Mouse (Mus musculus): ENCODE results near the gene Thg1l. TPM values are rescaled to one million over a fixed set of nuclear protein-coding genes. Genes with fewer than 3 reads are reported as not detected.

Thg1l gene
- polyA plus RNA-seq, 1 experiment, result 8.3 TPM

- no peak for DNase-seq
- no peak for TF ChIP-seq POLR2A (IDR thresholded peaks at IDR 0.05; ENCODE audit: borderline replicate concordance, extremely low read depth, low read depth, low read length)
- H3K4me3 ChIP-seq (replicated peaks; ENCODE audit: extremely low read depth, low read depth, low read length), result no peak overlapping the region
- H3K4me1 ChIP-seq (ENCODE audit: control insufficient read depth, insufficient read depth, low read length), result no peaks in the 10 kb centered on the region
- 88% methylated on average over 6 of the region's 6 CpGs for WGBS
Measured at GRCm38 (mm10) chr11:45918018-45918417, 37.3 kb downstream of the Thg1l start.

GRCm38 (mm10) chr11:45916196-45916595 is 39.1 kb downstream of the Thg1l start:
- TF ChIP-seq CTCF (IDR thresholded peaks at IDR 0.05; ENCODE audit: insufficient read depth, low read length) (no peak), POLR2A (IDR thresholded peaks at IDR 0.05; ENCODE audit: borderline replicate concordance, extremely low read depth, low read depth, low read length) (no peak)
- Histone ChIP-seq H3K4me1 (ENCODE audit: control insufficient read depth, insufficient read depth, low read length) (no peaks in the 10 kb centered on the region), H3K4me3 (replicated peaks; ENCODE audit: extremely low read depth, low read depth, low read length) (no peak overlapping the region)
- WGBS, result 80% methylated on average over 10 of the region's 10 CpGs
- no peak for DNase-seq

GRCm38 (mm10) chr11:45910701-45911100 is 44.6 kb downstream of the Thg1l start:
- Histone ChIP-seq H3K4me1 (ENCODE audit: control insufficient read depth, insufficient read depth, low read length) (no peaks in the 10 kb centered on the region), H3K4me3 (replicated peaks; ENCODE audit: extremely low read depth, low read depth, low read length) (no peak overlapping the region)
- no peak for DNase-seq
- 95% methylated on average over 5 of the region's 5 CpGs for WGBS
- TF ChIP-seq POLR2A (IDR thresholded peaks at IDR 0.05; ENCODE audit: borderline replicate concordance, extremely low read depth, low read depth, low read length), result no peak
- TF ChIP-seq CTCF (IDR thresholded peaks at IDR 0.05; ENCODE audit: insufficient read depth, low read length), result no peak

- no peak for TF ChIP-seq POLR2A (IDR thresholded peaks at IDR 0.05; ENCODE audit: borderline replicate concordance, extremely low read depth, low read depth, low read length)
- no peak for TF ChIP-seq CTCF (IDR thresholded peaks at IDR 0.05; ENCODE audit: insufficient read depth, low read length)
- 96% methylated on average over 7 of the region's 7 CpGs for WGBS
Measured at GRCm38 (mm10) chr11:45908894-45909293, 46.4 kb downstream of the Thg1l start.

GRCm38 (mm10) chr11:45908070-45908469 is 47.2 kb downstream of the Thg1l start:
- 86% methylated on average over 7 of the region's 7 CpGs for WGBS
- DNase-seq, result no peak
- TF ChIP-seq CTCF (IDR thresholded peaks at IDR 0.05; ENCODE audit: insufficient read depth, low read length) (no peak), POLR2A (IDR thresholded peaks at IDR 0.05; ENCODE audit: borderline replicate concordance, extremely low read depth, low read depth, low read length) (no peak)
- H3K4me1 ChIP-seq (ENCODE audit: control insufficient read depth, insufficient read depth, low read length), result no peaks in the 10 kb centered on the region
- H3K4me3 ChIP-seq (replicated peaks; ENCODE audit: extremely low read depth, low read depth, low read length), result no peak overlapping the region

More at GRCm38 (mm10) chr11:45908894-45909293, 46.4 kb downstream of the Thg1l start:
- DNase-seq, result no peak
- Histone ChIP-seq H3K4me3 (replicated peaks; ENCODE audit: extremely low read depth, low read depth, low read length) (no peak overlapping the region), H3K4me1 (ENCODE audit: control insufficient read depth, insufficient read depth, low read length) (no peaks in the 10 kb centered on the region)

- Histone ChIP-seq H3K4me1 (ENCODE audit: control insufficient read depth, insufficient read depth, low read length) (no peaks in the 10 kb centered on the region), H3K4me3 (replicated peaks; ENCODE audit: extremely low read depth, low read depth, low read length) (no peak overlapping the region)
- WGBS, result 58% methylated on average over 5 of the region's 5 CpGs
- no peak for TF ChIP-seq POLR2A (IDR thresholded peaks at IDR 0.05; ENCODE audit: borderline replicate concordance, extremely low read depth, low read depth, low read length)
- no peak for TF ChIP-seq CTCF (IDR thresholded peaks at IDR 0.05; ENCODE audit: insufficient read depth, low read length)
- no peak for DNase-seq
Measured at GRCm38 (mm10) chr11:45907301-45907700, 48.0 kb downstream of the Thg1l start.

GRCm38 (mm10) chr11:45906109-45906786 is 49.0 kb downstream of the Thg1l start:
- no peak for DNase-seq
- WGBS, result 84% methylated on average over 8 of the region's 8 CpGs
- TF ChIP-seq POLR2A (IDR thresholded peaks at IDR 0.05; ENCODE audit: borderline replicate concordance, extremely low read depth, low read depth, low read length), result no peak
- Histone ChIP-seq H3K4me3 (replicated peaks; ENCODE audit: extremely low read depth, low read depth, low read length) (no peak overlapping the region), H3K4me1 (ENCODE audit: control insufficient read depth, insufficient read depth, low read length) (no peaks in the 10 kb centered on the region)

- TF ChIP-seq POLR2A (IDR thresholded peaks at IDR 0.05; ENCODE audit: borderline replicate concordance, extremely low read depth, low read depth, low read length), result no peak
- TF ChIP-seq CTCF (IDR thresholded peaks at IDR 0.05; ENCODE audit: insufficient read depth, low read length), result no peak
- no peak for DNase-seq
- 69% methylated on average over 11 of the region's 11 CpGs for WGBS
- H3K4me3 ChIP-seq (replicated peaks; ENCODE audit: extremely low read depth, low read depth, low read length), result no peak overlapping the region
- H3K4me1 ChIP-seq (ENCODE audit: control insufficient read depth, insufficient read depth, low read length), result no peaks in the 10 kb centered on the region
Measured at GRCm38 (mm10) chr11:45900233-45901015, 54.9 kb downstream of the Thg1l start.

- 82% methylated on average over 2 of the region's 2 CpGs for WGBS
- no peak for TF ChIP-seq POLR2A (IDR thresholded peaks at IDR 0.05; ENCODE audit: borderline replicate concordance, extremely low read depth, low read depth, low read length)
- TF ChIP-seq CTCF (IDR thresholded peaks at IDR 0.05; ENCODE audit: insufficient read depth, low read length), result no peak
- DNase-seq, result no peak
Measured at GRCm38 (mm10) chr11:45897392-45897791, 57.9 kb downstream of the Thg1l start.

More at GRCm38 (mm10) chr11:45897392-45897791, 57.9 kb downstream of the Thg1l start:
- Histone ChIP-seq H3K4me3 (replicated peaks; ENCODE audit: extremely low read depth, low read depth, low read length) (no peak overlapping the region), H3K4me1 (ENCODE audit: control insufficient read depth, insufficient read depth, low read length) (no peaks in the 10 kb centered on the region)

Other genes starting within 250 kb of the Thg1l start
- 37.1 and 51.8 TPM in 2 replicates for gene Clint1, start 103.4 kb downstream of the Thg1l start, polyA plus RNA-seq (2012; rRNA removed)
- gene Lsm11, start 10.6 kb downstream of the Thg1l start, polyA plus RNA-seq (2012; rRNA removed), result 2.4 and 2.7 TPM in 2 replicates
- gene Sox30, start 24.8 kb upstream of the Thg1l start, polyA plus RNA-seq (2012; rRNA removed), result 0.09 and 0.18 TPM in 2 replicates
- 16.8 and 19.8 TPM in 2 replicates for gene Gm12166, start 96.8 kb upstream of the Thg1l start, polyA plus RNA-seq (2012; rRNA removed)
- gene Adam19, start 100.5 kb upstream of the Thg1l start, polyA plus RNA-seq (2012; rRNA removed), result 24.3 and 29.4 TPM in 2 replicates
- 0.51 and 7.1 TPM in 2 replicates for gene Nipal4, start 211.0 kb upstream of the Thg1l start, polyA plus RNA-seq (2012; rRNA removed)

Measured in lung, adult 2 months (tissue).